Mouse (Mus musculus) erythroid progenitor cell, adult 5-6 weeks (primary cell): ENCODE results near the gene Lrmda. TPM values are rescaled to one million over a fixed set of nuclear protein-coding genes. Genes with fewer than 3 reads are reported as not detected.

ENCODE experiments used
- ATAC-seq: replicated peaks from 2 replicates; pipeline ENCODE4 v1.8.0; 2016; ENCODE audit warnings: moderate number of reproducible peaks, mild to moderate bottlenecking, moderate TSS enrichment, inconsistent platforms; ENCODE audit not compliant: poor library complexity, low FRiP score, severe bottlenecking
- total RNA-seq, 2 experiments: library from RNA; stranded (forward) in 1 of 2; stranded (reverse) in 1 of 2; fragments of 150-400 nt in 1 of 2; fragments of 186-747, 209-891 nt in 1 of 2; gene quantifications; 2 replicates each; pipeline versions ENCODE4 v1.2.3 to v1.2.4; 2015 to 2017; ENCODE audit warnings: low replicate concordance in 2 of 2

Gene Lrmda
- total RNA-seq, 2 experiments from 2014 or later: 12.2 TPM; not detected in 1

- ATAC-seq: no peak
Observed at GRCm38 (mm10) chr14:21991251-21991780, 28.2 kb upstream of the Lrmda start.

GRCm38 (mm10) chr14:21991856-21992255 lies 27.7 kb upstream of the Lrmda start:
- no peak for ATAC-seq

GRCm38 (mm10) chr14:21992321-21992885 lies 27.1 kb upstream of the Lrmda start:
- ATAC-seq: no peak

- ATAC-seq: no peak
Observed at GRCm38 (mm10) chr14:21993251-21994060, 26.1 kb upstream of the Lrmda start.

GRCm38 (mm10) chr14:21994061-21994990 lies 25.2 kb upstream of the Lrmda start:
- no peak for ATAC-seq

GRCm38 (mm10) chr14:21995031-21995754 lies 24.3 kb upstream of the Lrmda start:
- ATAC-seq: no peak

- no peak for ATAC-seq
Observed at GRCm38 (mm10) chr14:21999588-21999987, 19.9 kb upstream of the Lrmda start.

GRCm38 (mm10) chr14:22003231-22003630 lies 16.3 kb upstream of the Lrmda start:
- ATAC-seq: no peak

GRCm38 (mm10) chr14:22003631-22004030 lies 15.9 kb upstream of the Lrmda start:
- no peak for ATAC-seq

GRCm38 (mm10) chr14:22004943-22005342 lies 14.6 kb upstream of the Lrmda start:
- ATAC-seq: no peak

- ATAC-seq: no peak
Observed at GRCm38 (mm10) chr14:22007006-22007405, 12.5 kb upstream of the Lrmda start.

GRCm38 (mm10) chr14:22014315-22014714 lies 5.2 kb upstream of the Lrmda start:
- ATAC-seq: no peak

- no peak for ATAC-seq
Observed at GRCm38 (mm10) chr14:22014781-22015180, 4.7 kb upstream of the Lrmda start.

GRCm38 (mm10) chr14:22017011-22017410 lies 2.5 kb upstream of the Lrmda start:
- ATAC-seq: no peak

GRCm38 (mm10) chr14:22019949-22020845 lies 685 bp downstream of the Lrmda start:
- no peak for ATAC-seq

GRCm38 (mm10) chr14:22020885-22021284 lies 1.4 kb downstream of the Lrmda start:
- no peak for ATAC-seq

- no peak for ATAC-seq
Observed at GRCm38 (mm10) chr14:22023533-22023932, 4.0 kb downstream of the Lrmda start.

GRCm38 (mm10) chr14:22035900-22036299 lies 16.4 kb downstream of the Lrmda start:
- ATAC-seq: no peak

- no peak for ATAC-seq
Observed at GRCm38 (mm10) chr14:22036338-22036737, 16.8 kb downstream of the Lrmda start.
